Mouse (Mus musculus) embryonic fibroblast, embryonic 13.5 days (primary cell): ENCODE measurements around the gene Pkdcc.

Source experiments
- CTCF ChIP-seq: IDR thresholded peaks from 2 replicates; pipeline ENCODE4 v1.5.1; 2011; ENCODE audit warnings: mild to moderate bottlenecking, control low read depth, low read length, moderate library complexity, borderline replicate concordance; ENCODE audit not compliant: insufficient read depth
- POLR2A ChIP-seq: IDR thresholded peaks from 2 replicates; pipeline ENCODE4 v1.6.1; 2011; ENCODE audit warnings: low read depth, mild to moderate bottlenecking, control low read depth, low read length, moderate library complexity

- TF ChIP-seq POLR2A: no peak
- TF ChIP-seq CTCF: no peak
These were observed 56.4 kb downstream of the Pkdcc start for GRCm38 (mm10) chr17:83271509-83271908.
